Mouse (Mus musculus): Measurements from ENCODE around the gene Hpgds.

DNA sequence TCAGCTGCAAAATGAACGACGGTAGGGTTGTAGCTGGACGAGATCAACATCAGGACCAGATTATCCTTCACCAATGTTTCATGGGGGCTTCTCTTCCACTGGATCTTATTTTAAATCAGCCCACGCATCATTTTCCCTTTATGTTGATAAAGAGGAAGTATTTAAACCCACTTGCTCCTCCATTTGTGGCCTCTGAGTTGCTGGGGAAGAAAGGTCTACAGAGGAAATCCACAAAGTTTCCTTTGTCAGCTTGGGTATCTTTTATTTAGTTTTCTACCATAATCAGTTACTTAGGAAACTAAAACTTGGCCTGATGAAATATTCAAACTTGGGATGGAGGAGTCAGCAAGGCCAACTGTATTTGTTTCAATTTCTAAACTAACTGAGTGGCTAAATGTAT lies 1.7 kb upstream of the Hpgds start:
- no peak for TF ChIP-seq CHD2 (IDR thresholded peaks at IDR 0.05; ENCODE audit: low read depth, low read length)
- TF ChIP-seq ZNF384 (IDR thresholded peaks at IDR 0.05; ENCODE audit: low read depth, low read length), result no peak
